Mouse (Mus musculus): ENCODE results near the gene Car11. TPM values are rescaled to one million over a fixed set of nuclear protein-coding genes. Genes with fewer than 3 reads are reported as not detected.

Gene Car11
- total RNA-seq, 2 experiments from 2014 or later, result 15.1 to 16.4 TPM

GRCm38 (mm10) chr7:45709677-45710355 lies 10.2 kb downstream of the Car11 start:
- DNase-seq (ENCODE audit: low spot score in 2 of 2), result no peak

GRCm38 (mm10) chr7:45710477-45711191 lies 11.0 kb downstream of the Car11 start:
- DNase-seq (ENCODE audit: low spot score in 2 of 2), result no peak

- DNase-seq (ENCODE audit: low spot score in 2 of 2), result no peak
These were observed 11.8 kb downstream of the Car11 start for GRCm38 (mm10) chr7:45711316-45712021.

GRCm38 (mm10) chr7:45712022-45712757 lies 12.5 kb downstream of the Car11 start:
- DNase-seq (ENCODE audit: low spot score in 2 of 2), result peak in 1 of 2 experiments; percentile 59

GRCm38 (mm10) chr7:45713396-45713795 lies 13.8 kb downstream of the Car11 start:
- no peak for DNase-seq (ENCODE audit: low spot score in 2 of 2)

GRCm38 (mm10) chr7:45713881-45714520 lies 14.4 kb downstream of the Car11 start:
- no peak for DNase-seq (ENCODE audit: low spot score in 2 of 2)

GRCm38 (mm10) chr7:45714630-45715089 lies 15.0 kb downstream of the Car11 start:
- DNase-seq (ENCODE audit: low spot score in 2 of 2), result no peak

- DNase-seq (ENCODE audit: low spot score in 2 of 2), result peak; percentile 90 to 93
These were observed 15.6 kb downstream of the Car11 start, which contains the start of gene Rpl18 for GRCm38 (mm10) chr7:45715090-45715708. Rpl18 (plus strand) TSS chr7:45715457.

GRCm38 (mm10) chr7:45715741-45716459 lies 16.3 kb downstream of the Car11 start:
- no peak for DNase-seq (ENCODE audit: low spot score in 2 of 2)

- DNase-seq (ENCODE audit: low spot score in 2 of 2), result no peak
These were observed 16.8 kb downstream of the Car11 start for GRCm38 (mm10) chr7:45716460-45716857.

- peak in 1 of 2 experiments; percentile 2 for DNase-seq (ENCODE audit: low spot score in 2 of 2)
These were observed 17.6 kb downstream of the Car11 start for GRCm38 (mm10) chr7:45716952-45717917.

- peak; percentile 93 to 96 for DNase-seq (ENCODE audit: low spot score in 2 of 2)
These were observed 18.3 kb downstream of the Car11 start, which contains the start of gene Sphk2 for GRCm38 (mm10) chr7:45717918-45718297. Sphk2 (minus strand) TSS chr7:45718002.

- no peak for DNase-seq (ENCODE audit: low spot score in 2 of 2)
These were observed 18.7 kb downstream of the Car11 start for GRCm38 (mm10) chr7:45718331-45718730.

GRCm38 (mm10) chr7:45719180-45719579 lies 19.5 kb downstream of the Car11 start:
- DNase-seq (ENCODE audit: low spot score in 2 of 2), result peak in 1 of 2 experiments; percentile 2

- DNase-seq (ENCODE audit: low spot score in 2 of 2), result no peak
These were observed 20.2 kb downstream of the Car11 start for GRCm38 (mm10) chr7:45719738-45720412.

GRCm38 (mm10) chr7:45720413-45721233 lies 21.0 kb downstream of the Car11 start, which contains the start of gene Fam83e:
Fam83e (plus strand) TSS chr7:45721212.
- DNase-seq (ENCODE audit: low spot score in 2 of 2), result no peak

- no peak for DNase-seq (ENCODE audit: low spot score in 2 of 2)
These were observed 21.6 kb downstream of the Car11 start for GRCm38 (mm10) chr7:45721234-45721571.
